Mouse (Mus musculus): ENCODE results near the gene Vti1a.

DNA sequence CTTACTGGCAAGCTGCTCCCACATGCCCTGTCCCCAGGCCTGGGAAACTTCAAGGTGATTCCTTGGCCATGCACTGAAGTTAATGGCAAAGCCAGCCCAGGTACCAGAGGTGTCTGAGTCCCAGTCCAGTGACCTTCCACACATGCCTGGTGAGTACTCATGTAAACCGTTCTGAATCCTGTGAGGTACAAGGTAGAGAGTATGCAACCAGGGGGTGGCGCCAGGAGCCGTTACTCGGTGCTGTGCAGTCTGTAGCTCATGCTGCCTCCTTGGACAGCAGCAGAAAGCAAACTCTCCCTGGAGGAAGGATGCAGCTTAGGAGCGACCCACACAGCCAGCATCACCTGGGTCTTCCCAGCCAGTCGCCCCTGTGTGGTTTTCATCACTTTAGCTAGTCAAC is 221.6 kb downstream of the Vti1a start:
- TF ChIP-seq CTCF (IDR thresholded peaks at IDR 0.05; ENCODE audit: low read depth, low read length) (no peak), GATA1 (IDR thresholded peaks at IDR 0.05; ENCODE audit: borderline replicate concordance, low read length) (no peak)
